Mouse (Mus musculus): ENCODE measurements at regions not wholly inside any gene's neighbourhood (a gene's known extent, or its start where the extent isn't known, plus 50 kb on each side); places are given as distances from the start of the nearest gene placed in this dataset.

GRCm38 (mm10) chr19:6611921-6612320, 69.1 kb upstream of the Slc22a12 start:
- H3K27ac ChIP-seq (replicated peaks): no peak overlapping the region
- no peak overlapping the region for H3K4me3 ChIP-seq (replicated peaks)
- ATAC-seq (ENCODE audit: insufficient read depth): no peak

GRCm38 (mm10) chr19:6610715-6611114, 67.9 kb upstream of the Slc22a12 start:
- H3K4me1 ChIP-seq (replicated peaks): no peaks in the 10 kb centered on the region
- no peak overlapping the region for H3K4me2 ChIP-seq
- H3K4me3 ChIP-seq (replicated peaks): no peak overlapping the region
- H3K36me3 ChIP-seq (replicated peaks): no peaks in the 10 kb centered on the region
- no peak overlapping the region for H3K27ac ChIP-seq (replicated peaks)
- no peak overlapping the region for H3K9ac ChIP-seq
- no peak for ATAC-seq (ENCODE audit: insufficient read depth)
- 55% methylated on average over 5 of the region's 5 CpGs for WGBS (ENCODE audit: insufficient replicate concordance)
- H3K27me3 ChIP-seq: no peaks in the 10 kb centered on the region
- no peaks in the 10 kb centered on the region for H3K9me3 ChIP-seq (replicated peaks)

More at GRCm38 (mm10) chr19:6611921-6612320, 69.1 kb upstream of the Slc22a12 start:
- Histone ChIP-seq H3K9me3 (replicated peaks) (no peaks in the 10 kb centered on the region), H3K4me1 (replicated peaks) (no peaks in the 10 kb centered on the region), H3K4me2 (no peak overlapping the region), H3K36me3 (replicated peaks) (no peaks in the 10 kb centered on the region), H3K9ac (no peak overlapping the region), H3K27me3 (no peaks in the 10 kb centered on the region)
- WGBS (ENCODE audit: insufficient replicate concordance): 55% methylated on average over 5 of the region's 5 CpGs

GRCm38 (mm10) chr19:6610051-6610450, 67.2 kb upstream of the Slc22a12 start:
- Histone ChIP-seq H3K4me3 (replicated peaks) (no peak overlapping the region), H3K9me3 (replicated peaks) (no peaks in the 10 kb centered on the region), H3K9ac (no peak overlapping the region), H3K36me3 (replicated peaks) (no peaks in the 10 kb centered on the region), H3K27ac (replicated peaks) (no peak overlapping the region), H3K4me1 (replicated peaks) (no peaks in the 10 kb centered on the region), H3K4me2 (no peak overlapping the region), H3K27me3 (no peaks in the 10 kb centered on the region)
- WGBS (ENCODE audit: insufficient replicate concordance): 50% methylated on average over 8 of the region's 8 CpGs
- no peak for ATAC-seq (ENCODE audit: insufficient read depth)

GRCm38 (mm10) chr19:6607501-6607900, 64.7 kb upstream of the Slc22a12 start:
- H3K36me3 ChIP-seq (replicated peaks): no peaks in the 10 kb centered on the region
- H3K4me2 ChIP-seq: no peak overlapping the region
- no peaks in the 10 kb centered on the region for H3K4me1 ChIP-seq (replicated peaks)
- H3K9ac ChIP-seq: no peak overlapping the region
- WGBS (ENCODE audit: insufficient replicate concordance): 57% methylated on average over 2 of the region's 2 CpGs
- no peak overlapping the region for H3K27ac ChIP-seq (replicated peaks)
- no peak overlapping the region for H3K4me3 ChIP-seq (replicated peaks)
- ATAC-seq (ENCODE audit: insufficient read depth): no peak
- H3K9me3 ChIP-seq (replicated peaks): no peaks in the 10 kb centered on the region
- H3K27me3 ChIP-seq: 0 out of 2 replicates have a peak, but pooled peaks cover 2% of the 10 kb centered on the region

- H3K9me3 ChIP-seq (replicated peaks): no peaks in the 10 kb centered on the region
- no peak overlapping the region for H3K27ac ChIP-seq (replicated peaks)
- no peak overlapping the region for H3K9ac ChIP-seq
- no peak overlapping the region for H3K4me2 ChIP-seq
- H3K36me3 ChIP-seq (replicated peaks): no peaks in the 10 kb centered on the region
- no peak overlapping the region for H3K4me3 ChIP-seq (replicated peaks)
- 0 out of 2 replicates have a peak, but pooled peaks cover 4% of the 10 kb centered on the region for H3K27me3 ChIP-seq
- WGBS (ENCODE audit: insufficient replicate concordance): 65% methylated on average over 7 of the region's 7 CpGs
- no peaks in the 10 kb centered on the region for H3K4me1 ChIP-seq (replicated peaks)
- ATAC-seq (ENCODE audit: insufficient read depth): no peak
Measured at GRCm38 (mm10) chr19:6606667-6607066, 63.8 kb upstream of the Slc22a12 start.

- Histone ChIP-seq H3K4me3 (replicated peaks) (no peak overlapping the region), H3K4me2 (no peak overlapping the region), H3K9ac (no peak overlapping the region), H3K36me3 (replicated peaks) (no peaks in the 10 kb centered on the region), H3K27me3 (0 out of 2 replicates have a peak, but pooled peaks cover 4% of the 10 kb centered on the region), H3K9me3 (replicated peaks) (no peaks in the 10 kb centered on the region), H3K27ac (replicated peaks) (no peak overlapping the region), H3K4me1 (replicated peaks) (peaks cover 2% of the 10 kb centered on the region; the same call in 1 of the 2 replicates)
- 39% methylated on average over 8 of the region's 8 CpGs for WGBS (ENCODE audit: insufficient replicate concordance)
- no peak for ATAC-seq (ENCODE audit: insufficient read depth)
Measured at GRCm38 (mm10) chr19:6604702-6605101, 61.9 kb upstream of the Slc22a12 start.

- H3K4me3 ChIP-seq (replicated peaks): no peak overlapping the region
- WGBS (ENCODE audit: insufficient replicate concordance): 19% methylated on average over 12 of the region's 12 CpGs
Measured at GRCm38 (mm10) chr19:6600873-6601530, 58.2 kb upstream of the Slc22a12 start.

GRCm38 (mm10) chr19:6599281-6599680, 56.4 kb upstream of the Slc22a12 start:
- H3K27me3 ChIP-seq: peaks cover 10% of the 10 kb centered on the region; the same call in 1 of the 2 replicates
- ATAC-seq (ENCODE audit: insufficient read depth): no peak
- H3K4me1 ChIP-seq (replicated peaks): peaks cover 2% of the 10 kb centered on the region; the same call in 1 of the 2 replicates
- no peak overlapping the region for H3K27ac ChIP-seq (replicated peaks)
- H3K36me3 ChIP-seq (replicated peaks): no peaks in the 10 kb centered on the region
- no peak overlapping the region for H3K4me2 ChIP-seq
- no peaks in the 10 kb centered on the region for H3K9me3 ChIP-seq (replicated peaks)
- 61% methylated on average over 3 of the region's 3 CpGs for WGBS (ENCODE audit: insufficient replicate concordance)
- no peak overlapping the region for H3K9ac ChIP-seq
- H3K4me3 ChIP-seq (replicated peaks): no peak overlapping the region

More at GRCm38 (mm10) chr19:6600873-6601530, 58.2 kb upstream of the Slc22a12 start:
- Histone ChIP-seq H3K9me3 (replicated peaks) (no peaks in the 10 kb centered on the region), H3K27me3 (0 out of 2 replicates have a peak, but pooled peaks cover 4% of the 10 kb centered on the region), H3K4me2 (peak overlapping the region; percentile 13; the same call in 1 of the 2 replicates), H3K9ac (no peak overlapping the region), H3K36me3 (replicated peaks) (no peaks in the 10 kb centered on the region), H3K4me1 (replicated peaks) (peaks cover 2% of the 10 kb centered on the region; the same call in 1 of the 2 replicates), H3K27ac (replicated peaks) (no peak overlapping the region)
- no peak for ATAC-seq (ENCODE audit: insufficient read depth)

GRCm38 (mm10) chr19:6598186-6598585, 55.4 kb upstream of the Slc22a12 start:
- H3K4me2 ChIP-seq: no peak overlapping the region
- H3K36me3 ChIP-seq (replicated peaks): no peaks in the 10 kb centered on the region
- WGBS (ENCODE audit: insufficient replicate concordance): 46% methylated on average over 3 of the region's 3 CpGs
- H3K27ac ChIP-seq (replicated peaks): no peak overlapping the region
- H3K27me3 ChIP-seq: peaks cover 10% of the 10 kb centered on the region; the same call in 1 of the 2 replicates
- H3K4me1 ChIP-seq (replicated peaks): peaks cover 2% of the 10 kb centered on the region; the same call in 1 of the 2 replicates
- no peak for ATAC-seq (ENCODE audit: insufficient read depth)
- H3K4me3 ChIP-seq (replicated peaks): no peak overlapping the region
- H3K9ac ChIP-seq: no peak overlapping the region
- H3K9me3 ChIP-seq (replicated peaks): no peaks in the 10 kb centered on the region

- WGBS (ENCODE audit: insufficient replicate concordance): 39% methylated on average over 9 of the region's 9 CpGs
Measured at GRCm38 (mm10) chr19:6595801-6596200, 53.0 kb upstream of the Slc22a12 start.

More at GRCm38 (mm10) chr19:6595801-6596200, 53.0 kb upstream of the Slc22a12 start:
- H3K9me3 ChIP-seq (replicated peaks): no peaks in the 10 kb centered on the region
- no peaks in the 10 kb centered on the region for H3K36me3 ChIP-seq (replicated peaks)
- no peak overlapping the region for H3K27ac ChIP-seq (replicated peaks)
- H3K4me2 ChIP-seq: no peak overlapping the region
- ATAC-seq (ENCODE audit: insufficient read depth): no peak
- peaks cover 7% of the 10 kb centered on the region; the same call in 1 of the 2 replicates for H3K27me3 ChIP-seq
- no peak overlapping the region for H3K9ac ChIP-seq
- no peaks in the 10 kb centered on the region for H3K4me1 ChIP-seq (replicated peaks)
- H3K4me3 ChIP-seq (replicated peaks): no peak overlapping the region
